Mouse (Mus musculus) limb, embryonic 11.5 days (tissue): Measurements from ENCODE around the gene Lix1l. TPM values are rescaled to one million over a fixed set of nuclear protein-coding genes. Genes with fewer than 3 reads are reported as not detected.
"Not testable (repeated sequence)": the region's sequence is repeated elsewhere in the genome, so short reads cannot be mapped to it uniquely, and the experiment has no call there.

ENCODE experiments used
- ATAC-seq: fragments of 200-750 bp; cut with Nextera tagmentation; 2 replicates; pipeline ENCODE4 v1.8.0; 2017; ENCODE audit warnings: low read depth; ENCODE audit not compliant: insufficient number of reproducible peaks, low FRiP score, low TSS enrichment
- DNase-seq: peaks from one replicate; pipeline ENCODE4 v3.0.0-alpha.2; 2015; ENCODE audit warnings: low spot score
- H3K27ac ChIP-seq: fragments of 300-500 bp; sonication (generic); replicated peaks from 2 replicates; pipeline ENCODE4 v1.5.1; 2014; ENCODE audit warnings: low read depth, mild to moderate bottlenecking, low read length
- H3K27me3 ChIP-seq: fragments of 300-500 bp; sonication (generic); 2 replicates; pipeline ENCODE4 v1.6.1; 2014; ENCODE audit warnings: mild to moderate bottlenecking, low read length, mixed read lengths; ENCODE audit not compliant: control insufficient read depth, insufficient read depth
- H3K36me3 ChIP-seq: fragments of 300-500 bp; sonication (generic); 2 replicates; pipeline ENCODE4 v1.6.1; 2014; ENCODE audit warnings: mild to moderate bottlenecking, low read length, moderate library complexity, mixed read lengths; ENCODE audit not compliant: control insufficient read depth, insufficient read depth
- H3K4me1 ChIP-seq: fragments of 300-500 bp; sonication (generic); 2 replicates; pipeline ENCODE4 v1.6.1; 2014; ENCODE audit warnings: low read length, mixed read lengths; ENCODE audit not compliant: control insufficient read depth, insufficient read depth
- H3K4me2 ChIP-seq: fragments of 300-500 bp; sonication (generic); 2 replicates; pipeline ENCODE4 v1.6.1; 2014; ENCODE audit warnings: low read depth, mild to moderate bottlenecking, moderate library complexity; ENCODE audit not compliant: severe bottlenecking
- H3K4me3 ChIP-seq: fragments of 300-500 bp; sonication (generic); 2 replicates; pipeline ENCODE4 v1.5.1; 2014; ENCODE audit warnings: low read depth, low read length
- H3K9ac ChIP-seq: fragments of 300-500 bp; sonication (generic); 2 replicates; pipeline ENCODE4 v1.6.1; 2014; ENCODE audit warnings: mild to moderate bottlenecking, low read length
- H3K9me3 ChIP-seq: fragments of 300-500 bp; sonication (generic); 2 replicates; pipeline ENCODE4 v1.6.1; 2016; ENCODE audit warnings: low read length; ENCODE audit not compliant: control insufficient read depth
- WGBS: fragments of 180-500 bp; shearing (Covaris S2); extraction: QIAGEN DNeasy Blood & Tissue Kit; methylation state at CpG from one replicate; pipeline ENCODE4 v1.1.7; 2014; 5-methylcytosine and 5-hydroxymethylcytosine counted together
- polyA plus RNA-seq: library from polyadenylated mRNA; unstranded; fragments of >200 nt; fragmentation: Nextera tagmentation; extraction: Ambion mirVana; gene quantifications from 2 replicates; pipeline ENCODE4 v1.2.1, GENCODE M21; 2014

Gene Lix1l
- polyA plus RNA-seq, 1 experiment from 2014 or later: 5.7 TPM

GRCm38 (mm10) chr3:96598156-96599068, 2.5 kb upstream of the Lix1l start:
- peak; percentile 84 for DNase-seq
- Histone ChIP-seq H3K4me1 (peaks cover 26% of the 10 kb centered on the region; the same call in 1 of the 2 replicates), H3K27me3 (peaks cover 10% of the 10 kb centered on the region), H3K4me2 (peak overlapping the region; percentile 99), H3K36me3 (no peaks in the 10 kb centered on the region), H3K9me3 (no peaks in the 10 kb centered on the region), H3K27ac (peak overlapping the region; percentile 62; the same call in 1 of the 2 replicates), H3K9ac (peak overlapping the region; percentile 61), H3K4me3 (peak overlapping the region; percentile 49)
- ATAC-seq: no peak
- WGBS: 1% methylated on average over 54 of the region's 54 CpGs

DNA sequence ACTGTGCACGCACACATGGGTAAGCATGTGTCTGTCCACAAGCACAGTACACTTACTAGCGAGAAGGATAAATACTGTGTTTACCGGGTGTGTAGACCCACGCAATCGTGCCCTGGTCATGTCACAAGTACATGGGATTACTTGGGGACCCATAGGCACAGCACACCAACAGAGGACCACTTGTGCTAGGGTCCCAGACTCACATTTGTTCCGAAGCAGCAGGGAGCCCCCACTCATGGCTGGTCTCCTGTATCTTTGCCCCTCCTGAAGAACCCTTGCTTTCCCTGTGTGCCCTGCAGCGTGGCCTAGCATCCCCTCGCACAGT, 1.9 kb upstream of the Lix1l start:
- Histone ChIP-seq H3K4me1 (peaks cover 26% of the 10 kb centered on the region; the same call in 1 of the 2 replicates), H3K27me3 (peaks cover 10% of the 10 kb centered on the region), H3K9ac (peak overlapping the region; percentile 61; the same call in 1 of the 2 replicates), H3K9me3 (no peaks in the 10 kb centered on the region), H3K4me2 (peak overlapping the region; percentile 99), H3K36me3 (no peaks in the 10 kb centered on the region), H3K4me3 (peak overlapping the region; percentile 49), H3K27ac (no peak overlapping the region)
- ATAC-seq (no peak), DNase-seq (no peak)
- WGBS: 47% methylated on average over 8 of the region's 8 CpGs

GRCm38 (mm10) chr3:96599411-96599810, 1.5 kb upstream of the Lix1l start:
- Histone ChIP-seq H3K4me2 (no peak overlapping the region), H3K4me3 (no peak overlapping the region), H3K27me3 (peaks cover 10% of the 10 kb centered on the region), H3K27ac (no peak overlapping the region), H3K4me1 (peaks cover 26% of the 10 kb centered on the region; the same call in 1 of the 2 replicates), H3K9me3 (no peaks in the 10 kb centered on the region), H3K9ac (no peak overlapping the region), H3K36me3 (no peaks in the 10 kb centered on the region)
- 57% methylated on average over 3 of the region's 3 CpGs for WGBS
- ATAC-seq: no peak
- DNase-seq: no peak

- peak; percentile 71 for DNase-seq
- peak overlapping the region; percentile 73 for H3K4me2 ChIP-seq
- peak overlapping the region; percentile 68 for H3K27ac ChIP-seq
- peaks cover 23% of the 10 kb centered on the region; the same call in 1 of the 2 replicates for H3K4me1 ChIP-seq
- H3K4me3 ChIP-seq: peak overlapping the region; percentile 75
- no peaks in the 10 kb centered on the region for H3K36me3 ChIP-seq
- H3K9ac ChIP-seq: peak overlapping the region; percentile 83
- ATAC-seq: peak; percentile 61
- H3K27me3 ChIP-seq: peaks cover 3% of the 10 kb centered on the region; the same call in 1 of the 2 replicates
- under 1% methylated on average over 25 of the region's 40 CpGs for WGBS
- no peaks in the 10 kb centered on the region for H3K9me3 ChIP-seq
Measured at GRCm38 (mm10) chr3:96601251-96601787, 370 bp downstream of the Lix1l start.

GRCm38 (mm10) chr3:96601941-96602703, 1.2 kb downstream of the Lix1l start:
- H3K4me2 ChIP-seq: peak overlapping the region; percentile 73
- H3K36me3 ChIP-seq: no peaks in the 10 kb centered on the region
- peak overlapping the region; percentile 75 for H3K4me3 ChIP-seq
- peaks cover 15% of the 10 kb centered on the region; the same call in 1 of the 2 replicates for H3K4me1 ChIP-seq
- H3K27me3 ChIP-seq: no peaks in the 10 kb centered on the region
- H3K9me3 ChIP-seq: no peaks in the 10 kb centered on the region
- ATAC-seq: no peak
- DNase-seq: no peak
- H3K9ac ChIP-seq: peak overlapping the region; percentile 83
- WGBS: 43% methylated on average over 10 of the region's 10 CpGs
- H3K27ac ChIP-seq: no peak overlapping the region; the same call in 1 of the 2 replicates

- no peak for ATAC-seq
- peaks cover 14% of the 10 kb centered on the region; the same call in 1 of the 2 replicates for H3K4me1 ChIP-seq
Measured at GRCm38 (mm10) chr3:96602704-96603084, 1.7 kb downstream of the Lix1l start.

GRCm38 (mm10) chr3:96603311-96603710, 2.4 kb downstream of the Lix1l start:
- no peaks in the 10 kb centered on the region for H3K27me3 ChIP-seq
- H3K27ac ChIP-seq: no peak overlapping the region
- no peaks in the 10 kb centered on the region for H3K36me3 ChIP-seq
- ATAC-seq: no peak
- no peak overlapping the region for H3K4me3 ChIP-seq
- WGBS: 67% methylated on average over 5 of the region's 5 CpGs
- H3K4me1 ChIP-seq: peaks cover 14% of the 10 kb centered on the region; the same call in 1 of the 2 replicates
- H3K4me2 ChIP-seq: no peak overlapping the region
- 0 out of 2 replicates have a peak overlapping the region, but pooled peaks have one; percentile 23 for H3K9ac ChIP-seq
- DNase-seq: no peak
- no peaks in the 10 kb centered on the region for H3K9me3 ChIP-seq

More at GRCm38 (mm10) chr3:96602704-96603084, 1.7 kb downstream of the Lix1l start:
- no peak for DNase-seq
- Histone ChIP-seq H3K36me3 (no peaks in the 10 kb centered on the region), H3K9ac (peak overlapping the region; percentile 83), H3K4me3 (no peak overlapping the region; the same call in 1 of the 2 replicates), H3K27ac (no peak overlapping the region; the same call in 1 of the 2 replicates), H3K4me2 (peak overlapping the region; percentile 73), H3K27me3 (no peaks in the 10 kb centered on the region), H3K9me3 (no peaks in the 10 kb centered on the region)
- WGBS: 48% methylated on average over 5 of the region's 5 CpGs

- WGBS: 89% methylated on average over 3 of the region's 4 CpGs
- not testable (repeated sequence) for H3K4me3 ChIP-seq, H3K9me3 ChIP-seq, H3K27me3 ChIP-seq, H3K9ac ChIP-seq, H3K4me2 ChIP-seq, H3K36me3 ChIP-seq, H3K4me1 ChIP-seq, DNase-seq, ATAC-seq, H3K27ac ChIP-seq
Measured at GRCm38 (mm10) chr3:96606007-96606406, 5.1 kb downstream of the Lix1l start.
